Mouse (Mus musculus) stomach, postnatal 0 days (tissue): ENCODE results near the gene Ms4a5. TPM values are rescaled to one million over a fixed set of nuclear protein-coding genes. Genes with fewer than 3 reads are reported as not detected.
"Not testable (repeated sequence)": the region's sequence is repeated elsewhere in the genome, so short reads cannot be mapped to it uniquely, and the experiment has no call there.

Experiments
- ATAC-seq: fragments of 200-750 bp; cut with Nextera tagmentation; 2 replicates; pipeline ENCODE4 v1.8.0; 2017; ENCODE audit not compliant: low FRiP score, low TSS enrichment
- DNase-seq: peaks from one replicate; pipeline ENCODE4 v3.0.0-alpha.2; 2016; ENCODE audit warnings: low spot score
- H3K27ac ChIP-seq: fragments of 300-500 bp; sonication (generic); replicated peaks from 2 replicates; pipeline ENCODE4 v1.5.1; 2014; ENCODE audit warnings: mild to moderate bottlenecking, control low read depth
- H3K27me3 ChIP-seq: fragments of 300-500 bp; sonication (generic); 2 replicates; pipeline ENCODE4 v1.6.1; 2014; ENCODE audit warnings: low read length; ENCODE audit not compliant: control insufficient read depth, insufficient read depth
- H3K36me3 ChIP-seq: fragments of 300-500 bp; sonication (generic); 2 replicates; pipeline ENCODE4 v1.6.1; 2014; ENCODE audit warnings: low read length, mixed read lengths; ENCODE audit not compliant: control insufficient read depth, insufficient read depth
- H3K4me1 ChIP-seq: fragments of 300-500 bp; sonication (generic); replicated peaks from 2 replicates; pipeline ENCODE4 v1.6.1; 2014; ENCODE audit warnings: antibody characterized with exemption; ENCODE audit not compliant: control insufficient read depth, insufficient read depth
- H3K4me2 ChIP-seq: fragments of 300-500 bp; sonication (generic); replicated peaks from 2 replicates; pipeline ENCODE4 v1.6.1; 2014; ENCODE audit warnings: low read depth, mild to moderate bottlenecking, control low read depth, moderate library complexity
- H3K4me3 ChIP-seq: fragments of 300-500 bp; sonication (generic); 2 replicates; pipeline ENCODE4 v1.5.1; 2014; ENCODE audit warnings: low read depth, low read length, control low read depth
- H3K9ac ChIP-seq: fragments of 300-500 bp; sonication (generic); 2 replicates; pipeline ENCODE4 v1.6.1; 2014; ENCODE audit warnings: mild to moderate bottlenecking, low read length, control low read depth, mixed read lengths
- H3K9me3 ChIP-seq: fragments of 300-500 bp; sonication (generic); 2 replicates; pipeline ENCODE4 v1.6.1; 2016; ENCODE audit warnings: low read length; ENCODE audit not compliant: control insufficient read depth
- CTCF ChIP-seq: IDR thresholded peaks from 2 replicates; pipeline ENCODE4 v1.5.1; 2016; ENCODE audit warnings: antibody characterized with exemption, low read depth, mild to moderate bottlenecking, moderate library complexity
- EP300 ChIP-seq: optimal IDR thresholded peaks from 2 replicates; pipeline ENCODE3; 2016; ENCODE audit warnings: antibody characterized with exemption
- WGBS: fragments of 180-500 bp; shearing (Covaris S2); extraction: QIAGEN DNeasy Blood & Tissue Kit; methylation state at CpG from one replicate; pipeline ENCODE4 v1.1.7; 2014; 5-methylcytosine and 5-hydroxymethylcytosine counted together
- polyA plus RNA-seq: library from polyadenylated mRNA; unstranded; fragments of >200 nt; fragmentation: Nextera tagmentation; extraction: Ambion mirVana; gene quantifications from 2 replicates; pipeline ENCODE4 v1.2.1, GENCODE M21; 2015

Ms4a5 gene
- polyA plus RNA-seq, 1 experiment from 2014 or later, result not detected

- H3K27ac ChIP-seq, result no peak overlapping the region
- H3K4me1 ChIP-seq, result no peaks in the 10 kb centered on the region
- H3K36me3 ChIP-seq, result no peaks in the 10 kb centered on the region
- no peaks in the 10 kb centered on the region for H3K27me3 ChIP-seq
- DNase-seq, result no peak
- ATAC-seq, result no peak
- TF ChIP-seq CTCF, result no peak
- no peak for TF ChIP-seq EP300
- no peak overlapping the region for H3K4me3 ChIP-seq
- no peak overlapping the region for H3K9ac ChIP-seq
- 48% methylated on average over 2 of the region's 2 CpGs for WGBS
- H3K9me3 ChIP-seq, result no peaks in the 10 kb centered on the region
- no peak overlapping the region for H3K4me2 ChIP-seq
Measured at GRCm38 (mm10) chr19:11298939-11299338, 15.3 kb upstream of the Ms4a5 start.

GRCm38 (mm10) chr19:11293616-11294015 lies 9.9 kb upstream of the Ms4a5 start:
- not testable (repeated sequence) for H3K4me1 ChIP-seq, H3K36me3 ChIP-seq, H3K9me3 ChIP-seq, H3K4me3 ChIP-seq, H3K27ac ChIP-seq, DNase-seq, ATAC-seq, H3K9ac ChIP-seq, H3K27me3 ChIP-seq
- WGBS, result 18% methylated on average over 3 of the region's 3 CpGs
- H3K4me2 ChIP-seq, result 0 out of 2 replicates have a peak overlapping the region, but pooled peaks have one; percentile 20

DNA sequence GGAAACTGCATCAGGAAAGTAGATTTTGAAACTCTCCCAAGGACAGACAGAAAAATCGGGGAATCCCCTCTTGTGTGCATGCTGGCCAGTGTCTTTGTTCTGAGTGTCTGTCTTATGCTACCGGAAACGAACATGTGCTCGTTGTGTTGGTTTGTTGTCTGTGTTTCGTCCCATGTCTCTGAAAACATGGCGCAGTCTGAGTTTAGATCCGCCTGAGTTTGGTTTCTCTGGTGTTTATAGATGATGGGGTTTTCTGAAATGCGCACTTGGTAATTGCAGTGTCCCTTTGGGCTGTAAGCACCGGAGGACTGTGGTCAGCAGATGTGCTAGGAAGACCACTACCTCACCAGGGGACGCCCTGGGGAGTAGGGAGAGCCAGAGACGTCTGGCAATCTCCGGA lies 9.3 kb upstream of the Ms4a5 start:
- no peak for ATAC-seq
- Histone ChIP-seq H3K4me2 (peak overlapping the region; percentile 58), H3K9me3 (no peaks in the 10 kb centered on the region), H3K36me3 (no peaks in the 10 kb centered on the region), H3K4me3 (peak overlapping the region; percentile 39), H3K27me3 (no peaks in the 10 kb centered on the region), H3K9ac (peak overlapping the region; percentile 59), H3K4me1 (no peaks in the 10 kb centered on the region), H3K27ac (peak overlapping the region; percentile 76)
- TF ChIP-seq CTCF, result no peak
- TF ChIP-seq EP300, result no peak
- WGBS, result 4% methylated on average over 12 of the region's 12 CpGs
- peak; percentile 43 for DNase-seq

DNA sequence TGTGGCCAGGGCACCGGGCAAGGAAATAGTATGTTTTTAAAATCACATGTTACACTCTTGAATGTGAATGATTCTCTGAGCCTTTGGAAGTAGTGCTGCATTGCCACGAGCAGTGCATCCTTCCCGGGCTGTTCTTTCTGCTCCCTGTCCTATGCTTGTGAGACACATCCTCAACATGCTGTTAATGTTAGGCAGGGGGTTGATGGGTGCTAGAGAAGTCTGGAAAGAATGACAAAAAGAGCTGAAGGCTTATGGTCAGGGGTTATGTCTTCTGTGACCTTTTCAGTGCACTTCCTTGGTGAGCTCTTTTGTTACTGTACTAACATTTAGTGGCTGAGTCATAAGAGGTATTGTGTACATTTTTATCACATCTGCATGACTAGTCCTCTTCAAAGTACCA lies 3.5 kb downstream of the Ms4a5 start:
- ATAC-seq, result no peak
- 75% methylated on average over 3 of the region's 3 CpGs for WGBS

DNA sequence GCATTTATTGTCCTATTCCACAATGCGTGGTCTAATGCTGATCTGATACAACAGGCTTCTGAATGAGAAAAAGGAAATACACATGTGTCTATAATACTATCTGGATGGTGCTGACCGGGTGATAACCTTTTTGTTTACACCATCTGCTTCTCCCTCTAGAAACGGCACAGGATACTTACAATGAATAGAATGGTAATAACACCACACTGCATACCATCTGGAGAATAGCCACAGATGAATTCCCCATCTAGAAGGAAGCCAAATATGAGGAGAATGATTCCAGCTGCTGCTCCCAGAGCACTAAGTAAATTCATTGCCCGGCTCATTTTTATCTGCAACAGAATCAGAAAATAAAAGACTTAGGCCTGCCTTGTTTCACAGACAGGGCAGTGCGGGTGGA lies 7.2 kb downstream of the Ms4a5 start:
- no peak for DNase-seq
- ATAC-seq, result no peak
- Histone ChIP-seq H3K4me2 (no peak overlapping the region), H3K36me3 (no peaks in the 10 kb centered on the region), H3K9ac (no peak overlapping the region), H3K9me3 (no peaks in the 10 kb centered on the region), H3K27ac (no peak overlapping the region), H3K4me1 (no peaks in the 10 kb centered on the region), H3K27me3 (no peaks in the 10 kb centered on the region), H3K4me3 (no peak overlapping the region)
- 10% methylated on average over 5 of the region's 5 CpGs for WGBS
- no peak for TF ChIP-seq CTCF
- TF ChIP-seq EP300, result no peak

More for the DNA sequence above, 3.5 kb downstream of the Ms4a5 start:
- Histone ChIP-seq H3K4me3 (no peak overlapping the region), H3K4me1 (no peaks in the 10 kb centered on the region), H3K4me2 (no peak overlapping the region), H3K27ac (no peak overlapping the region), H3K9me3 (no peaks in the 10 kb centered on the region), H3K27me3 (no peaks in the 10 kb centered on the region), H3K36me3 (no peaks in the 10 kb centered on the region), H3K9ac (no peak overlapping the region)
- no peak for DNase-seq
- TF ChIP-seq EP300 (no peak), CTCF (no peak)

- H3K9ac ChIP-seq, result no peak overlapping the region
- H3K27me3 ChIP-seq, result no peaks in the 10 kb centered on the region
- H3K27ac ChIP-seq, result no peak overlapping the region
- H3K9me3 ChIP-seq, result no peaks in the 10 kb centered on the region
- H3K4me3 ChIP-seq, result no peak overlapping the region
- H3K36me3 ChIP-seq, result no peaks in the 10 kb centered on the region
- TF ChIP-seq EP300 (no peak), CTCF (no peak)
- WGBS, result 74% methylated on average over 4 of the region's 4 CpGs
- H3K4me2 ChIP-seq, result no peak overlapping the region
- ATAC-seq (0 out of 2 replicates have a peak, but pooled peaks have one; percentile 45), DNase-seq (no peak)
- no peaks in the 10 kb centered on the region for H3K4me1 ChIP-seq
Measured at GRCm38 (mm10) chr19:11266956-11267355, 16.7 kb downstream of the Ms4a5 start.
